Mouse (Mus musculus) stomach, embryonic 15.5 days (tissue): ENCODE results near the gene Gm20388. TPM values are rescaled to one million over a fixed set of nuclear protein-coding genes. Genes with fewer than 3 reads are reported as not detected.

Source experiments
- ATAC-seq: fragments of 200-750 bp; cut with Nextera tagmentation; 2 replicates; pipeline ENCODE4 v1.8.0; 2017; ENCODE audit warnings: low read depth, moderate number of reproducible peaks, moderate TSS enrichment; ENCODE audit not compliant: insufficient read depth, low FRiP score
- H3K27ac ChIP-seq: fragments of 300-500 bp; sonication (generic); 2 replicates; pipeline ENCODE4 v1.5.1; 2015; ENCODE audit warnings: mild to moderate bottlenecking, inconsistent platforms
- H3K27me3 ChIP-seq: fragments of 300-500 bp; sonication (generic); replicated peaks from 2 replicates; pipeline ENCODE4 v1.6.1; 2015; ENCODE audit warnings: inconsistent platforms
- H3K36me3 ChIP-seq: fragments of 300-500 bp; sonication (generic); 2 replicates; pipeline ENCODE4 v1.6.1; 2015; ENCODE audit warnings: inconsistent platforms
- H3K4me1 ChIP-seq: fragments of 300-500 bp; sonication (generic); 2 replicates; pipeline ENCODE4 v1.6.1; 2015; ENCODE audit warnings: inconsistent platforms
- H3K4me2 ChIP-seq: fragments of 300-500 bp; sonication (generic); 2 replicates; pipeline ENCODE4 v1.6.1; 2015; ENCODE audit warnings: mild to moderate bottlenecking, inconsistent platforms
- H3K4me3 ChIP-seq: fragments of 300-500 bp; sonication (generic); replicated peaks from 2 replicates; pipeline ENCODE4 v1.5.1; 2015; ENCODE audit warnings: inconsistent platforms
- H3K9ac ChIP-seq: fragments of 300-500 bp; sonication (generic); 2 replicates; pipeline ENCODE4 v1.6.1; 2015; ENCODE audit warnings: inconsistent platforms
- H3K9me3 ChIP-seq: fragments of 300-500 bp; sonication (generic); 2 replicates; pipeline ENCODE4 v1.6.1; 2016; ENCODE audit warnings: inconsistent platforms
- WGBS: fragments of 180-500 bp; shearing (Covaris S2); methylation state at CpG from one replicate; pipeline ENCODE4 v1.1.7; 2015; 5-methylcytosine and 5-hydroxymethylcytosine counted together
- polyA plus RNA-seq: library from polyadenylated mRNA; unstranded; fragments of >200 nt; fragmentation: Nextera tagmentation; extraction: Ambion mirVana; gene quantifications from 2 replicates; pipeline ENCODE4 v1.2.1, GENCODE M21; 2015

Gene Gm20388
- polyA plus RNA-seq, 1 experiment from 2014 or later, result not detected

DNA sequence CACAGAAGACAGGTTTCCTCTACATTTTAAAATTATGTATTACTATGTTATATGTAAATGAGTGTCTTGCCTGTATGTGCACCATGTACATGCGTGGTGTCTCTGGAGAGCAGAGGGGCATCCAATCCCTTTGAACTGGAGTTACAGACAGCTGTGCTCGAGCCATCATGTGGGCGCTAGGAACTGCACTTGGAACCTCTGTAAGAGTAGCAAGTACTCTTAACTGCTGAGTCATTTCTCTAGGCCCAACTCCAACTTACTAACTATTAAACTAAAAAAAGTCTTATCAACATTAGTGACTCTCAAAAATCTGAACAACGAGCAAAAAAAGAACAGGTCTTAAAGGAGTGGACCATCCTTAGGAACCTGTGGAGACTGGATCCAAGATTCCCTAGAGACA lies 3065.4 kb downstream of the Gm20388 start:
- Histone ChIP-seq H3K4me1 (0 out of 2 replicates have a peak, but pooled peaks cover 6% of the 10 kb centered on the region), H3K27ac (no peak overlapping the region), H3K9ac (no peak overlapping the region), H3K9me3 (no peaks in the 10 kb centered on the region), H3K36me3 (0 out of 2 replicates have a peak, but pooled peaks cover 5% of the 10 kb centered on the region), H3K4me2 (no peak overlapping the region), H3K27me3 (no peaks in the 10 kb centered on the region), H3K4me3 (no peak overlapping the region)
- no peak for ATAC-seq
- WGBS, result 89% methylated on average over 4 of the region's 4 CpGs

DNA sequence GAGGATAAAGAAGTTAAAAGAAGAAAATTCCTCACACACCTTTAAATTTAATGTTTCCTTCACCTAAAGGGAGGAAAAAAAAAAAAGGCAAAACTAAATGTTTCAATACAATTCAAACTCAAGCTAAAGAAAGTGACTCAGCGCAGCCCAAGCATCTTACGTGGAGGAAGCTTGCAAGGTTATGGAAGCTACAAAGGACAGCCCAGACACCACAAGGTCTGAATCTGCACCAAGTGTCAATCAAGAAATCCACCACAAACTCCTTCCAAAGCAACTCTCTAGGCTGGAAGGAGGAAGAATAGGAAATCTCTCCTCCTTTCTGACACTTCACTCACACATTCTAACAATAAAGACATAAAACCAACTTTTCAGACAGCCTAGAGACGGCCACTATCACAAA lies 3068.8 kb downstream of the Gm20388 start:
- no peaks in the 10 kb centered on the region for H3K9me3 ChIP-seq
- 0 out of 2 replicates have a peak, but pooled peaks cover 13% of the 10 kb centered on the region for H3K4me1 ChIP-seq
- 81% methylated on average over 3 of the region's 3 CpGs for WGBS
- no peak overlapping the region for H3K4me2 ChIP-seq
- ATAC-seq, result no peak
- no peak overlapping the region for H3K4me3 ChIP-seq
- no peak overlapping the region for H3K27ac ChIP-seq
- no peak overlapping the region for H3K9ac ChIP-seq
- no peaks in the 10 kb centered on the region for H3K27me3 ChIP-seq
- H3K36me3 ChIP-seq, result no peaks in the 10 kb centered on the region

DNA sequence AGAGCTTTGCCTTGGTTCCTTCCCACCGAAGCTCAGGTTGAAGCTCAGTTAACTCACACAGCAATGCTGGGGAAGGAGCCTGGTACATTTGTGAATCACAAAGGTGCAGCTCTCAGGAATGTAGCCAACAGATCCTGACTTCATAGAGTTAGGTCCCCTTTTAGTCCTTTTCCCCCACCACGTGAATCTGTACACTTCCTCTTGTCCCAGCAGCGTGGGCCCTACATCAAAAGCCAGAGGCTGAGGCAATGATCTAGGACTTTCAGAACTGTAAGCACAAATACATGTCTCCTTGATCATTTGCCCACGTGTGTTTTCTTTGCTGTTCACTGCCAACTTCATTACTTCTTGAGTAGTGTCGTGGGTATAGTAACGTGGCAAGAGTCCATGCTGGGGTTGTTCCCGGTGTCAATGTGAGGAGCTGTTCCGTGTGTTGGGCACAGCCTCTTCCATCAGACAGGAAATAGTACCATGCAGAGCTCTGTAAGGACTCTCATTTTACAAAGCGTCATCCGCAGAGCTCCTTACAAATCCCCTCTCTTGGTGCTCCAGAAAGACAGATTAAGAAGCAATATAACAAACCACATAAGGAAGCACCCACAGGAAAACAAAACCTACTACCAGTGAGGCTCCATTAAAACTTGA lies 3069.3 kb downstream of the Gm20388 start:
- Histone ChIP-seq H3K27ac (no peak overlapping the region), H3K4me2 (no peak overlapping the region), H3K4me3 (no peak overlapping the region), H3K27me3 (no peaks in the 10 kb centered on the region), H3K9me3 (no peaks in the 10 kb centered on the region), H3K36me3 (no peaks in the 10 kb centered on the region), H3K9ac (no peak overlapping the region), H3K4me1 (peaks cover 13% of the 10 kb centered on the region; the same call in 1 of the 2 replicates)
- no peak for ATAC-seq
- WGBS, result 74% methylated on average over 10 of the region's 10 CpGs

DNA sequence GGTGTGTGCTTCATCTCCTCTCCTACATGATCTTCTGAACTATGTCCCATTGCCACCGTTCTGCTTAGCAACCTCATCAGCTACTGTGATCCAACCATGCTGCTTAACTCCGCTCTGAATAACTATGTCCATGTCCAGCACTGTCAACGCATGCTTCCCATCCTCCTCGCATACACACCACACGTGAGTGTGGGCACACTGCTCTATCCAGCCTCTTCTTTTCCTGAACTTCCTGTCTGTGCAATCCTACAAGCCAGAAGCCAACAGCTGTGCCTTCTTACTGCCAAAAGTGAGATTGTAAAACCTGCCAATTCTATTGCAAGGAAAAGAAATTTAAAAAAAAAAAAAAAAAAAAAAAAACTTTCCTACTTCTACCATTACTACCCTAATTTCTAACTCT lies 3071.0 kb downstream of the Gm20388 start:
- 81% methylated on average over 5 of the region's 5 CpGs for WGBS
- no peak for ATAC-seq
- Histone ChIP-seq H3K4me3 (no peak overlapping the region), H3K27ac (no peak overlapping the region), H3K9me3 (no peaks in the 10 kb centered on the region), H3K36me3 (no peaks in the 10 kb centered on the region), H3K4me2 (no peak overlapping the region), H3K9ac (no peak overlapping the region), H3K4me1 (peaks cover 17% of the 10 kb centered on the region; the same call in 1 of the 2 replicates), H3K27me3 (no peaks in the 10 kb centered on the region)

DNA sequence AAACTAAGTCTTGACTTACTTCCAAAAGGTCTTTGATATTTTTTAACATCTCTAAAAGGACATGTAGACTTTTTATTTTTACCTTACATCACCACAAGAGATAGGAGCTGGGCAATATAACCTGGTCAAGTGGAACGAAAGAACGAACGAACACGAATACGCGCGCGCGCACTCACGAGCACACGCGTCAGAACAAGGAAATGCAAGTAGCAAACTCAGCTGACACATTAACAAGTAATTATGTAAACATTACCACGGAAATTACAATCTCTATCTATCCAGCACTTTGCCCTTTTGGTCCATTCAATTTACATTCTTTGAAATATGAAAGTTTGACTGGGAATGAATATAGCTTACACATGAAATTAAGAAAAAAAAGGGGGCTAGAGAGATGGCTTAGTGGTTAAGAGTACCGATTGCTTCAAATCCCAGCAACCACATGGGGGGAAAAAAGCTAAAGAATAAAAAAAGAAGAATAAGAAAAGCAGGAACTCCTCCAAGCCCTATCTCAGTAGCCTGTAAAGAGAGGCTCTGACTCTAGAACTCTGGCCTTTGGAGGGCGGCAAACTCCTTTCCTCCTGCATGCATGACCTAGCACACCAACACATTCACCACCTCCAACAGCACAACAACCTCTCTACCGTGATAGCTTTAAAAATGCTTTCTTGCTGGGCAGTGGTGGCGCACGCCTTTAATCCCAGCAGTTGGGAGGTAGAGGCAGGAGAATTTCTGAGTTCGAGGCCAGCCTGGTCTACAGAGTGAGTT lies 3072.7 kb downstream of the Gm20388 start:
- Histone ChIP-seq H3K4me1 (peaks cover 17% of the 10 kb centered on the region; the same call in 1 of the 2 replicates), H3K4me3 (no peak overlapping the region), H3K27me3 (no peaks in the 10 kb centered on the region), H3K36me3 (no peaks in the 10 kb centered on the region), H3K9ac (no peak overlapping the region), H3K27ac (no peak overlapping the region), H3K9me3 (no peaks in the 10 kb centered on the region), H3K4me2 (no peak overlapping the region)
- ATAC-seq, result no peak
- WGBS, result 79% methylated on average over 19 of the region's 19 CpGs

DNA sequence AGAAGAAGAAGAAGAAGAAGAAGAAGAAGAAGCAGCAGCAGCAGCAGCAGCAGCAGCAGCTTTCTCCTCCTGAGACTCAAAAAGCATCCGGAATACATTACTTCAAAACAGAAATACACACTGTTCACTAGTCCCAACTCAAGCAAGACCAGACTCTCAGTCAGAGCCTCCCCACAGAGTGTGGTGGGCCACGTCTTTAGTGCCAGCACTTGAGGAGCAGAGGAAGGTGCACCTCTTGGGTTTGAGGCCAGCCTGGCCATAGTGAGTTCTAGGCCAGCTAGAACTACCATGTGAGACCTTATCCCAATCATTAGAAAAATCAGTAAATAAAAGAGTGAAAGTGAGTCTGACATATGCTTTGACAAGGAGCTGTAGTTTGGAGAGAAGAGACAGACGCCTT lies 3073.5 kb downstream of the Gm20388 start:
- no peak overlapping the region for H3K9ac ChIP-seq
- H3K4me2 ChIP-seq, result no peak overlapping the region
- no peaks in the 10 kb centered on the region for H3K36me3 ChIP-seq
- H3K4me1 ChIP-seq, result peaks cover 17% of the 10 kb centered on the region; the same call in 1 of the 2 replicates
- H3K27me3 ChIP-seq, result no peaks in the 10 kb centered on the region
- H3K4me3 ChIP-seq, result no peak overlapping the region
- ATAC-seq, result no peak
- no peak overlapping the region for H3K27ac ChIP-seq
- H3K9me3 ChIP-seq, result no peaks in the 10 kb centered on the region
- 92% methylated on average over 3 of the region's 3 CpGs for WGBS

GRCm38 (mm10) chr8:122986501-122987184 lies 3076.0 kb downstream of the Gm20388 start:
- Histone ChIP-seq H3K4me2 (no peak overlapping the region), H3K9me3 (no peaks in the 10 kb centered on the region), H3K27ac (no peak overlapping the region; the same call in 1 of the 2 replicates), H3K4me1 (peaks cover 5% of the 10 kb centered on the region; the same call in 1 of the 2 replicates), H3K9ac (no peak overlapping the region), H3K36me3 (no peaks in the 10 kb centered on the region), H3K4me3 (no peak overlapping the region), H3K27me3 (no peaks in the 10 kb centered on the region)
- 79% methylated on average over 8 of the region's 8 CpGs for WGBS
- no peak for ATAC-seq

- WGBS, result 43% methylated on average over 2 of the region's 2 CpGs
- Histone ChIP-seq H3K9ac (no peak overlapping the region), H3K4me2 (no peak overlapping the region), H3K27me3 (no peaks in the 10 kb centered on the region), H3K4me3 (no peak overlapping the region), H3K36me3 (no peaks in the 10 kb centered on the region), H3K4me1 (peaks cover 4% of the 10 kb centered on the region; the same call in 1 of the 2 replicates), H3K9me3 (no peaks in the 10 kb centered on the region), H3K27ac (no peak overlapping the region; the same call in 1 of the 2 replicates)
- ATAC-seq, result no peak
Observed at GRCm38 (mm10) chr8:122987255-122987654, 3076.6 kb downstream of the Gm20388 start.

- Histone ChIP-seq H3K36me3 (no peaks in the 10 kb centered on the region), H3K4me1 (peaks cover 14% of the 10 kb centered on the region), H3K4me3 (no peak overlapping the region), H3K9ac (no peak overlapping the region), H3K4me2 (no peak overlapping the region), H3K27ac (no peak overlapping the region), H3K27me3 (no peaks in the 10 kb centered on the region), H3K9me3 (no peaks in the 10 kb centered on the region)
- WGBS, result 83% methylated on average over 3 of the region's 3 CpGs
- ATAC-seq, result peak; percentile 74
Observed at GRCm38 (mm10) chr8:122988955-122989354, 3078.3 kb downstream of the Gm20388 start.

- H3K4me1 ChIP-seq, result peaks cover 17% of the 10 kb centered on the region
Observed at GRCm38 (mm10) chr8:122989976-122990375, 3079.3 kb downstream of the Gm20388 start.

GRCm38 (mm10) chr8:122991368-122991767 lies 3080.7 kb downstream of the Gm20388 start:
- no peaks in the 10 kb centered on the region for H3K27me3 ChIP-seq

More at GRCm38 (mm10) chr8:122989976-122990375, 3079.3 kb downstream of the Gm20388 start:
- no peak for ATAC-seq
- H3K27ac ChIP-seq, result no peak overlapping the region
- no peaks in the 10 kb centered on the region for H3K36me3 ChIP-seq
- no peak overlapping the region for H3K4me2 ChIP-seq
- H3K9me3 ChIP-seq, result no peaks in the 10 kb centered on the region
- H3K9ac ChIP-seq, result no peak overlapping the region
- H3K4me3 ChIP-seq, result no peak overlapping the region
- H3K27me3 ChIP-seq, result no peaks in the 10 kb centered on the region
- WGBS, result 77% methylated on average over 2 of the region's 2 CpGs

DNA sequence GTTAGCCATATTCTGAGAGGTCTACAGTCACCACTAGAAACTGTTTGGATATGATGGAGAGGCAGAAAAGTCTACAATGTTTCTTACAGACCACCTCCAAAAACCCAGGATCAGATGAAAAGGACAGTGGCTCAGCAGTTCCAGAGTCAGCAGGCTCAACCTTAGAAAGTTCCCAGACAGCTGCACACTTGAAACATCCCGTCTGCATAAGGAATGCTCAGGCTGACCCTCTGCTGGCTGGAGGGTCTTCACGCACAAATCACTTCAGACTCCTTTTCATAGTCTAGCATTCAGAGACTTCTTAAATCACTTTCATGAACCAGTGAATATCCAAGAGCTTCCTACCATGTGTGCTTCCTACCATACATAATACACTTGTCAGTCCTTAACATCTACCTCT lies 3081.7 kb downstream of the Gm20388 start:
- Histone ChIP-seq H3K4me1 (peaks cover 13% of the 10 kb centered on the region), H3K4me3 (no peak overlapping the region), H3K4me2 (no peak overlapping the region), H3K27ac (no peak overlapping the region), H3K27me3 (no peaks in the 10 kb centered on the region), H3K9ac (no peak overlapping the region), H3K36me3 (no peaks in the 10 kb centered on the region), H3K9me3 (no peaks in the 10 kb centered on the region)
- ATAC-seq, result no peak
- 34% methylated on average over 2 of the region's 2 CpGs for WGBS

More at GRCm38 (mm10) chr8:122991368-122991767, 3080.7 kb downstream of the Gm20388 start:
- H3K36me3 ChIP-seq, result no peaks in the 10 kb centered on the region
- WGBS, result 81% methylated on average over 5 of the region's 5 CpGs
- no peaks in the 10 kb centered on the region for H3K9me3 ChIP-seq
- no peak overlapping the region for H3K4me3 ChIP-seq
- ATAC-seq, result no peak
- no peak overlapping the region for H3K27ac ChIP-seq
- H3K9ac ChIP-seq, result no peak overlapping the region
- no peak overlapping the region for H3K4me2 ChIP-seq
- H3K4me1 ChIP-seq, result peaks cover 15% of the 10 kb centered on the region
